Mouse (Mus musculus) Patski (cell line): ENCODE measurements around the gene Anapc11. TPM values are rescaled to one million over a fixed set of nuclear protein-coding genes. Genes with fewer than 3 reads are reported as not detected.

Experiments used
- ATAC-seq: fragments of 100-300 bp; one replicate; pipeline ENCODE4 v1.8.0; 2021
- CTCF ChIA-PET: fragments of 350-600 bp; sonication (Branson Sonifier 250); formaldehyde crosslinking; loops from one replicate; lab custom pipeline; 2022; ENCODE audit warnings: inconsistent platforms; lab: Charles Lee
- POLR2A ChIA-PET: fragments of 350-600 bp; sonication (Branson Sonifier 250); formaldehyde crosslinking; loops from one replicate; lab custom pipeline; 2022; ENCODE audit warnings: antibody characterized with exemption, inconsistent platforms; lab: Charles Lee
- DNase-seq: peaks from one replicate; pipeline ENCODE4 v3.0.0-alpha.2; 2011; ENCODE audit warnings: low read depth, low spot score
- H3K27me3 ChIP-seq: fragments of 371-371 bp; one replicate; pipeline ENCODE4 v1.5.1; 2021
- CTCF ChIP-seq: fragments of 100-300 bp; IDR thresholded peaks from one replicate; pipeline ENCODE4 v1.5.1; 2021
- in situ Hi-C: fragments of 300-500 bp; cut with MboI; formaldehyde crosslinking; loops from 3 replicates; pipeline ENCODE4 v1.11.1; 2018; ENCODE audit warnings: low pct_unique_long_range_greater_than_20kb, mixed read lengths
- polyA plus RNA-seq: library from polyadenylated mRNA; unstranded; gene quantifications from one replicate; pipeline ENCODE4 v1.2.3, GENCODE M21; 2021

The Anapc11 gene
- polyA plus RNA-seq, 1 experiment from 2014 or later = 82.8 TPM

DNA sequence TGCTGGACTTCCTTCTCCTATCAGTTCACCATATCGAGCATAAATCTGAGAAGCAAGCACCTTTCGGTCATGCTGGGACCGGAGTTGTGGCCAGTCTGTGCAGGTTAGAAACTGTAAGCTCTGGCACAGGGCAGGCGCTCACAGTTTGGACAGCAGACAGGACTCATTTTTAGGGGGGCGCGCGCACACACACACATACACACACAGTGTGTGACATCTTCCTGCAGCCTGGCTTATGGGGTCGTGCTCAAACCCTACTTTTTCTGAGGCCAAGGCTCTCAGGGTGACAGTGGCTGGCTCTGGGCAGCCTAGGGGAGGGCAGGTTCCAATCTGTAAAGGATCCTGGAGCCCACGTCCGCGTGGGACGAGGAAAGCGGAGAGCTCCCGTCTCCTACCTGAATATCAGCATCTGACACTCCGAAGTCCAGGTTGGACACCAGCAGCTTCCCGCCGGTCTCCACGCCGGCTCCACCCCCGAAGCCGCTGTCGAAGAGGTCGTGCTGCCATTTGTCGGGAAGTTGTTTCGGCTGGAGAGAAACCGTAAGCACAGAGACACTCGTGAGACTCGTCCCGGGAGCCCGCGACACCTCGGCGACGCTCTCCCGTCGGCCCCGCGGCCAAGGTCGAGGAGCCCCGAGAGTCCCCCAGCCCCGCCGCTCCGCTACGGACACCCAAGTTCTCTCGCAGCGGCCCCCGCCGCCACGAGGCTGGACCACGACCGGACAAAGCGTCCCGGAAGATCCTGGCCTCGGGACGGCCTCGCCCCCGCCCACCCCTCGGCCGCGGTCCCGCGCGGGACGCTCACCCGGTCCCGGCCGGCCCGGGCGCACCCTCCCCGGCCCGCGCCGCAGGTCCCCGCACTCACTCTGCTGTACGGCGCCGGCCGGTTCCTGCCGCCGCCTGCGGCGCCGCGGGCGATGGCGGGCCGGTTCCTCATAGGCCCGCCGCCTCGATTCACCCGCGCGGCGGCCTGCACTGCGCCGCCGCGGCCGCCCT, 683 bp upstream of the Anapc11 start:
- ATAC-seq (peak; percentile 22), DNase-seq (no peak)
- no peaks in the 10 kb centered on the region for H3K27me3 ChIP-seq
- ChIA-PET CTCF (interaction anchor here (1.3 kb wide), 1 partner anchor 15 kb away, joined by 3 read pairs; no protein-coding TSS in a partner anchor), POLR2A (interaction anchor here (0.6 to 1.1 kb wide), 3 partner anchors 17 to 114 kb away, joined by 3 read pairs; partner anchors contain the start of gene Mrpl12)
- in situ Hi-C loops = no loop called here
- TF ChIP-seq CTCF = no peak

DNA sequence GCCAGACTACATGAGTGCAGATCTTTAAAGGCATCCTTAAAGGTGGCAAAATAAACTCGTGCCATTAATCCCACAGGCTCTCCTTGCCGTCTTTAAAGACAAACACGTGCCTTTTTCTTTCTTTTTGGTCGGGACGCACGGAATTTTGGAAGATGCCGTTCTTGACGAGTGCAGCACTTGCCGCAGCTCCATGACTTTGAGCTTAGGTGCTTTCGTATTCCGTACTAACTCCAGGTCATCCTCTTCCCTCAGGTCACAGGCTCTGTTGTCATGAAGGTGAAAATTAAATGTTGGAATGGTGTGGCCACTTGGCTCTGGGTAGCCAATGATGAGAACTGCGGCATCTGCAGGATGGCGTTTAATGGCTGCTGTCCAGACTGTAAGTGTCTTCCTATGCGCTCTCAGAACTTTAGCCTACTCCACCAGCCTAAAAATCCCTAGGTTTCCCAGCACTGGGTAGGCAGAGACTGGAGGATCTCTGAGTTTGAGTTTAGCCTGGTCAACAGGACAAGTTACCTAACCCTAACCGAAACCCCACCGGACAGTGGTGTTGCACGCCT, 849 bp downstream of the Anapc11 start:
- ATAC-seq (no peak), DNase-seq (no peak)
- in situ Hi-C loops = no loop called here
- ChIA-PET CTCF (no interaction called here), POLR2A (interaction anchor here (0.6 to 0.9 kb wide), 2 partner anchors 11 to 32 kb away, joined by 3 read pairs; no protein-coding TSS in a partner anchor)
- TF ChIP-seq CTCF = no peak
- no peaks in the 10 kb centered on the region for H3K27me3 ChIP-seq

DNA sequence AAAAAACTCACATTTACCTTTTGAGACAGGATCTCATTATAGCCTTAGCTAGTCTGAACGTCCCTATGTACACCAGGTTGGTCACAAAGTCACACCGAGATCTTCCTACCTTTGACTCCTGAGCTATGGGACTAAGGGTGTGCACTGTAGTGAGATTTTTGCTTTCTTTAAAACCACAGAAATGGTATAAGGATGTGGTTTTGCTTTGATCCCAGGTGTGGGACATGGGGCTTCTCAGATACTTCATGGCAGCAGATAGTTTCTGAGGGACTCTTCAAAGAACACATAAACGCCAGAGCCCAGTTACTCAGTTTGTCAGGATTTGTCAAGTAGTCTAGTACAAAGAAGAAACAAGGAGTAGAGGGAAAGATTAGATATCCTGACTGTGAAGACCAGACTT, 2.5 kb downstream of the Anapc11 start:
- DNase-seq (no peak), ATAC-seq (no peak)
- in situ Hi-C loops = no loop called here
- no peak for TF ChIP-seq CTCF
- ChIA-PET CTCF (interaction anchor here (1.1 kb wide), 1 partner anchor 24 kb away, joined by 3 read pairs; no protein-coding TSS in a partner anchor), POLR2A (interaction anchor here (0.5 kb wide), 1 partner anchor 418 kb away, joined by 3 read pairs; no protein-coding TSS in a partner anchor)
- no peaks in the 10 kb centered on the region for H3K27me3 ChIP-seq

DNA sequence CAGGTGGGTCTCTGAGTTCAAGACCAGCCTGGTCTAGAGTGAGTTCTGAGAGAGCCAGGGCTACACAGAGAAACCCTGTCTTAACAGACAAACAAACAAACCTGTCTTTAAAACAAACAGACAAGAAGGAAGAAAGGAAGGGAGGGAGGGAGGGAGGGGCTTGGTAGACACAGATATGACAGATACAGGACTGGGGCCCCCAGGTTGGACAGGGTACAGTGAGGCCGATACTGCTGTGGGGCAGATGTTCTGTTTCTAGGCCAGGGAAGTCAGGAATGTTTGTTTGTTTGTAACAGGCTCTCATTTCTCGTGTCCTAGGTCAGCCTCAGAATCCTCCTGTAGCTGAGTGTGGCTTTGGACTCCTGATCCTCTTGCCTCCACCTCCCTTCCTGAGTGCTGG, 5.3 kb downstream of the Anapc11 start:
- ATAC-seq (no peak), DNase-seq (no peak)
- in situ Hi-C loops = no loop called here
- TF ChIP-seq CTCF = no peak
- ChIA-PET POLR2A (no interaction called here), CTCF (no interaction called here)
- H3K27me3 ChIP-seq = no peaks in the 10 kb centered on the region

DNA sequence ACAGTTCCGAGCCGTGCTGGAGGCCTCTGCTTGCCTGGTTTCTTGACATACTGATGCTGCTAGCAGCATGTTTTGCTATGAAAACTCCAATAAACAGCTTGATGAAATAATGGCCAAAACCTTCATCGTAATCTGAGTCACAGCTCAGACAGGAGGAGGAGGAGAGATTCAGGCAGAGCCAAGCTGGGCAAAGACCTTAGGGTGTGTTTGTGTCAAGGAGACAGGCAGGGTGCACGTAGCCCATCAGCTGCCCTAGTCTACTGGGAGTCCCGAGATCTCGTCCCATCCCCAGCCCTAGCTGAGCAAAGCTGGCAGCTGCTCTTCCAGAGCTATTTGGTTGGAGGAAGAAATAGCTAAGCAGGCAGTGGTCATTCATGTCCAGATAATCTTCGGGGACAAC, 7.4 kb downstream of the Anapc11 start:
- CTCF ChIA-PET = interaction anchor here (1.3 kb wide), 1 partner anchor 26 kb away, joined by 3 read pairs; no protein-coding TSS in a partner anchor
- POLR2A ChIA-PET = interaction anchor here (0.5 kb wide), 1 partner anchor 139 kb away, joined by 3 read pairs; no protein-coding TSS in a partner anchor
- DNase-seq = no peak
- ATAC-seq = no peak
- in situ Hi-C loops = no loop called here
- no peak for TF ChIP-seq CTCF
- H3K27me3 ChIP-seq = no peaks in the 10 kb centered on the region

DNA sequence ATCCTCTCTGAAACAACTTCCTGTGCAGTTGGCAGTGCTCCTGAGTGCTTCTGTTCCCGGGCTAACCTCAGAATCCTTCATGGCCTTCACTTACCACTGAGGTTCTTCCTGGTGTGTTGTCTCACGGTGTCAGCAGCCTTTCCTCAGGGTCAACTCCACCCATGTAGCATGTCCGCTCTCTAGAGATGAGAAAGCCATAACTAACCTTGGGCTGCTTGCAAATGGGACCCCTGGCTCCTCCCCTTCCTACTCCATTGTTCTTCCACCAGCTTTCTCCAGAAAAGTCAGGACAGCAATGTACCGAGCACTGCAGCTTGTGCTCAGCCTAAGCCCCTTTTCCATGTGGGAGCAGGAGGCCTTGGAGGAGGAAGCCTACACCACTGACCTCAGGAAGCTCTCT, 8.5 kb downstream of the Anapc11 start:
- POLR2A ChIA-PET = no interaction called here
- in situ Hi-C loops = no loop called here
- H3K27me3 ChIP-seq = no peaks in the 10 kb centered on the region
- ATAC-seq = no peak
- CTCF ChIA-PET = interaction anchor here (1.3 kb wide), 1 partner anchor 27 kb away, joined by 3 read pairs; no protein-coding TSS in a partner anchor
- TF ChIP-seq CTCF = no peak
- DNase-seq = no peak

DNA sequence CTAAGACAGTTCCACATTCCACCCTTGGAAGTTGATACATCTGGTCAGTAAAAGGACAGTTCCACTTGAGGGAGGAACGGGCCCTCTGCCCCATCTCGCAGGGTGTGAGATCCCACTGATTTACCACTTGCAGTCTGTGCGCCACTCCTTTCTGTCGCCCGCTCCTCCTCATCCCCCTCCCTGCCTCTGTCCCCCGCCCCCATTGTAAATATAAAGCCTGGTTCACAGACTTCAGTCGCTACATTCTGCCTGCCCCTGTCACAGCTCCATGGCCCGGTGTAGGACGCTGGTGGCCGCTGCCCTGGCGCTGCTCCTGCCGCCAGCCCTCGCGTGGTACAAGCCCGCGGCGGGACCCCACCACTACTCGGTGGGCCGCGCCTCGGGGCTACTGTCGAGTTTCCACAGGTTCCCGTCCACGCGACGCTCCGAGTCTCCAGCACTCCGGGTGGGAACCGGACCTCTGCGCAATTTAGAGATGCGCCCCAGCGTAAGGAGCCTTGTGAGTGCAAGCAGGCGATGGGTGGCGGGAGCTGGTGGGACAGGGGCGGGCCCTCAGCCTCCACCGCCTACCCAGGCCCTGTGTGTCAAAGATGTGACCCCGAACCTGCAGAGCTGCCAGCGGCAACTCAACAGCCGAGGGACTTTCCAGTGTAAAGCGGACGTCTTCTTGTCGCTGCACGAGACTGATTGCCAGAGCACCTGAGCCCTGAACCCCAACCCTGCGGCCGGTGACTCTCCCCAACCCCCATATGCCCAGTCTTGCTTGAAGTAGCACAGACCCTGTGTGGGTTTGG, 10.2 kb downstream of the Anapc11 start, which contains the start of gene Npb:
Gene Npb, plus strand, starts transcription at position 237 of the 794 bp plus-strand sequence.
- ChIA-PET CTCF (no interaction called here), POLR2A (no interaction called here)
- in situ Hi-C loops = no loop called here
- no peak for ATAC-seq
- no peak for DNase-seq
- TF ChIP-seq CTCF = no peak
- H3K27me3 ChIP-seq = no peaks in the 10 kb centered on the region

DNA sequence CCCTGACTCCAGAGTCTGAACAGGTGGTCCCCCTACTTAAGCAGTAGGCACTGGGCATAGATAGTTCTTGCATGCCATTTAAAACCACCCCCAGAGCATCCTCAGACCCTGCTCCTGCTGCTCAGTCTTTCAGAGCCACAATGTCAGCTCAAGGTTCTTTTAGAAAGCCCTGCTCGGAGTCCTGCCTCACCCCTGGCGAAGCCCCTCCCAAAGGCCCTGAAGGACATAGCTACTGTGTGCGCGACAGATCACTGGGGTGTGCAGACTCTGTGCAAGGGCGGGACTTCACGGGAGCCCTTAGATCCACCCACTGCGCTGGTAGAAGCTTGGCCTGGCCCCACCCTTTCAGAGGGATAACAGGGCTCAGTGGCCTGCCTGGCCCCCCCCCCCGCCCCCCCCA, 11.0 kb downstream of the Anapc11 start:
- no peak for TF ChIP-seq CTCF
- in situ Hi-C loops = no loop called here
- ATAC-seq (no peak), DNase-seq (no peak)
- ChIA-PET CTCF (no interaction called here), POLR2A (interaction anchor here (0.7 kb wide), 1 partner anchor 109 kb away, joined by 3 read pairs; no protein-coding TSS in a partner anchor)
- H3K27me3 ChIP-seq = no peaks in the 10 kb centered on the region

DNA sequence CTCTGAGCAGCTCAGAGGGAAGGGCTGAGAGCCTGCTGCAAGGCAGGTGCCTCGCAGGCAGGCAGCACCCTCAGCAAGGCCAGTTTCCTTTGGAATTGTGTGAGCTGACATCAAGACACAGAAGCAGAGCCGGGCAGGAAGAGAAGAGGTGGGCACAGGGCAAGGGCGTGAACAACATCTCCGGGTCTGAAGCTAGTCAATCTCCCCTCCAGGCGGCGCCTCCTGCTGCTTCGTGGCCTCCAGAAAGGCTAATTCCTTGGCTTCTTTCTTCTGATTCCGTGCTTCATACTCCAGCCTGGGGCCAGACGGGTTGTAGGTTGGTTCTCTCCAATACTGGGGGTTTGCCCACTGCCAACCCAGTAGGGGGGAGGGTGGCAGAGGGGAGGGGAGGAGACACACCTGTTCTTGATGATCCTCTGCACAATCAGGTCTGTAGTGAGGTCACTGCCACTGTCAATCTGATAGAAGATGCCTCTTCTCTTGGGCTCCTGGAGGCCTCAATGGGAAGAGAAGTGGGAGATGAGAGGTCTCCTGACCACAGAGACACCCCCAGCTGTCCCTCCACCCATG, 12.3 kb downstream of the Anapc11 start:
- no peak for TF ChIP-seq CTCF
- H3K27me3 ChIP-seq = no peaks in the 10 kb centered on the region
- in situ Hi-C loops = no loop called here
- ChIA-PET CTCF (interaction anchor here (2.0 kb wide), 1 partner anchor 121 kb away, joined by 6 read pairs; no protein-coding TSS in a partner anchor), POLR2A (no interaction called here)
- no peak for ATAC-seq
- DNase-seq = no peak
